Mouse (Mus musculus) fibroblast of lung, adult 2 months (primary cell): ENCODE data around the gene Slain1.

Experiments used
- DNase-seq: peaks from one replicate; pipeline ENCODE4 v3.0.0-alpha.2; 2011; ENCODE audit warnings: low read depth

The Slain1 gene

DNA sequence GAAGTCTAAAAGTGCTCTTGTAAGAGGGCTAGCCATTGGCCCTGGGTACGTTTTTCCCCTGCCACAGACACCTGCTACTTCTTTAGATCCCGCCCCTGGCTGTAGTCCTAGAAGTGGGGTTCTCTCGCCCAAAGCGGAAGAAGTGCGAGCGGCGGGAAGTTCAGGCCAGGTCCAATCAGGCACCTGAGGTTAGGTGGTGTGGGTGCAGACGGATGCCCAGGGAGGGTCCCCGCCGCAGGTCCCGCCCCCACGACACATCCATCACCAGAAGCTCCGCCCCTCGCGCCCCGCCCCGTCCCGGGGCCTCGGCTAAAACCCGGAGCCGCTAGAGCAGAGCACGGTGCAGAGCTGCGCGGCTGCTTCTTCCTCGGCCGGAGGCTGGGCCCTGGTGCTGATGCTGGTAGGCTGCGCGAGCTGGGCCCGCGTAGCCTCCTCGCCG is at the start of gene Slain1:
Slain1 (plus strand) TSS at position 333 of the 439 bp plus-strand sequence.
- no peak for DNase-seq

- no peak for DNase-seq
Measured at GRCm38 (mm10) chr14:103608063-103608462, 42.0 kb upstream of the Slain1 start.

- DNase-seq: no peak
Measured at GRCm38 (mm10) chr14:103613573-103614271, 36.3 kb upstream of the Slain1 start.

- no peak for DNase-seq
Measured at GRCm38 (mm10) chr14:103614272-103614587, 35.8 kb upstream of the Slain1 start.

GRCm38 (mm10) chr14:103619756-103620155 is 30.3 kb upstream of the Slain1 start:
- no peak for DNase-seq

DNA sequence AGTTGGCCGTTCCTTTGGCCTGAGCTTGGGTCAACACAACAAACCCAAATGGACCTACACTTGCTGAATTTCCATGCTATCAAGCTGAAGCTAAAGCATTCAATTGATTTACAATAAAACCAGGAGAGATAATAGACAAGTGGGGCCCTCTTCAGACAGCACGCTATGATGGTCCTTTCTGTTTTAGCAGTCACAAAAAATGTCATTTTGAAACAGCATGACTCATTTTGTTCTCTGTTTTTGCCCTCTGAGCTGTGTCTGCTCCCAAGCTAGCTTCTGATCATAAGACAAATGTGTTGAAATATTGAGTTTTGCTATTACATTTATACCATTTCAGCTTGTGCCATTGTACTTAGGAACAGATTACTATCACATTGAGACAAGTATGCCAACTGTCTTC is 28.8 kb upstream of the Slain1 start:
- no peak for DNase-seq

GRCm38 (mm10) chr14:103626100-103626499 is 23.9 kb upstream of the Slain1 start:
- no peak for DNase-seq

DNA sequence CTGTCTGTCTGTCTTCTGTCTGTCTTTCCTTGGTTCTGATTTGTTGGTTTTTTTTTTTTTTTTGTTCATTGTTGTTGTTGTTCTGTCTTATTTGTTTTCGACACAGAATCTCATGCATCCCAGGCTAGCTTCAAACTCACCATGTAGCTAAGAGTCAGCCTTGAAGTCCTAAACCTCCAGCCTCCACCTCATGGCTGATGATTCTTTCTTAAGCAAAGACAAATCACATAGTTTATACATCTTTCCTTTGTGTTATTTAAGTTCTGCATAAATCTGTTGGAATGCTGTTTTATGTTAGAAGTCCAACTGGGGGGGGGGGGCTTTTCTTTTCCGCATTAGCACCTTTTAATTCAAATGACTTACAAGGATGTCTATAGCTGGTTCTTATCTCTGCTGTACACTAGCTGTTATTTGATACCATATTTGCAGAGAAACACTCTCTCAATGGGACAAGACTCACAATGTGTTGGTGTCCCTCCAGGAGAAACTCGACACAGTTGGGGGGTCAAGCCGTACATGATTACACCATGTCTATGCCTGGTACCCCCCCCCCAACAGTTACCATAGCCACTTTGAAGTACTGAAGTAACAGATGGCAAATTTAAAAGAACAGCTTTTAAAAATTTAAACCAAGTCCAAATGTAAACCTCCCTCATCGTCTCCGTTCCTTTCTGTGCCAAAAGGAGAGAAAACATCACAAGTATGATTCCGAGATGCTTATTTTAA is 20.2 kb upstream of the Slain1 start:
- no peak for DNase-seq

DNA sequence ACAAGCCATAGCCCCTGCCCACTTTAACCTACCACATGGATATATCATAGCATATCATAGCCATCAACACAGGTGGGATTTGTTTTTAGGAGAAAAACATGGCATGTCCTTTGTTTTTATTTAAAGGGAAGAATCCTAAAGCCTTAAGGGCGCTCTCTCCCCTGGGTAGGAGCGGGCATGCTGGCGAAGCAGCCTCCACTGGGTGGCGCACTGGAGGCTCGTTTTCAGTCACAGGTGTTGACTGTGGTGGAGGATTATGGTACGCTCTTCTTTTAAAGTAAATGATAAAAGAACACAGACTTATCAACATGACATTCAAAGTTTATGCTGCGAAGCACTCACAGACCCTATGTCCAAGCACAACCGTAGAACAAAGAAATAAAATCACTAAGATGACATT is 19.5 kb upstream of the Slain1 start:
- no peak for DNase-seq

DNA sequence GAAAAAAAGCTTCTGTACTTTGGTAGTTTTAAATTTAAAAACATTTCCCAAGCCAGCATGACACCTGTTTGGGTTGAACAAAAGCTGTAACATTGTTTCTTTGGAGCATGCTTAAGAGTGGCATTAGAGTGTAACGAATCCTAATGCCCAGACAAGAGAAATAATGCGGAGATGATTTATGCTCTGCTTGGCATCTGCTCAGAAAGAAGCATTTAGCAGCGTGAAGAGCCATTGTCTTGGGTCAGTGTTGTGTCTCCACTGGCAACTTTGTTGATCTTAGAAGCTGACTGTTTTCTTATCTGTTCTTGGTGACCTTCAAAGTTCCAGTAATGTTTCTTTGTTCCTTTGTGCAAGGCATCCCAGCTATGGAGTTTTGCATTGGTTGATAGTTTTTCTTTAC is 6.1 kb upstream of the Slain1 start:
- DNase-seq: no peak

DNA sequence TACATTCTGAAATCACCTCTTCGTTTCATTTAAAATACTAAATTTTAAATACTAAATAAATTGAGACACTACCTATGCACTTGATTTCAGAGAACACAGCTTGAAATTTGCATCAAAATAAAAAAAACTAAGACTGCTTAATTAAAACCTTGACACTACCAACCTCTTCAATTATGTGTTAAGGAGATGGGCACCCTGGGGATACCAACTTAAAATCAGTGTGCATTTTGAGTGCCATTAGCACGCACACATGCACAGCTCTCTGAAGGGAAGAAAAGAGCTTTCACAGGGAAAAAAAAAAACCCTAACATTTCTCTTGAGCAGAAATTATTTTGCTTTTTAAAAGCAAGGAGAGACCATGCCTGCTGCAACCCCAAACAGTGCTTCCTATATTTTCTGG is 2.0 kb upstream of the Slain1 start:
- DNase-seq: no peak

DNA sequence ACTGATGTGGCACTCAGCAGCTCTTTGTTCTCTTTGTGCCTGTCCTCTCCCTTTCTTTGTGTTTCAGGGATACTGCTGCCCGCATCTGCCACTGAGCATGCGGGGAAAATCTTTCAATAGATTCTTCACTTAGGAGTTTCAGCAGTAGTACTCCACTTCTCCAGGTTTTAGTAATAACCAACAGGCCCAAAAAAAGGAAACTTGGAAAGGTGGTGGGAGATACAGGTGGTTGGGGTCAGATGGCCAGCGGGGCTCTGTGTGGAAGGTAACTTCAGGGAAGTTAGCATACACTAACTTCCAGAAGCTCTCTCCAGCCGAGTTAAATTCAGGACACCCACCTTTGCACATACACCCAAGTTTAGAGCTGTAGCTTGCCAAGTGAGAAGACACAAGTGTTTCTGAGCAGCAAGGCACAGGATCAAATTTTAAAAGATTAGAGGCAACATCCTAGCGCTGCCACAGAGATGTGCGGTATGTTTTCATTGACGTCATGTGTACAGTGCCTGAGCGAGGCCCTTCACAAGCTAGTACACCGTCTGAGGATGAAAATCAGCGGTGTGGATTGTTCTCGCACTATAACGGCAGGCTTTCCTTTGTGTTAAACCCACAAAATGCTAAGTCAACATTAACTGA is 1.3 kb upstream of the Slain1 start:
- DNase-seq: no peak

DNA sequence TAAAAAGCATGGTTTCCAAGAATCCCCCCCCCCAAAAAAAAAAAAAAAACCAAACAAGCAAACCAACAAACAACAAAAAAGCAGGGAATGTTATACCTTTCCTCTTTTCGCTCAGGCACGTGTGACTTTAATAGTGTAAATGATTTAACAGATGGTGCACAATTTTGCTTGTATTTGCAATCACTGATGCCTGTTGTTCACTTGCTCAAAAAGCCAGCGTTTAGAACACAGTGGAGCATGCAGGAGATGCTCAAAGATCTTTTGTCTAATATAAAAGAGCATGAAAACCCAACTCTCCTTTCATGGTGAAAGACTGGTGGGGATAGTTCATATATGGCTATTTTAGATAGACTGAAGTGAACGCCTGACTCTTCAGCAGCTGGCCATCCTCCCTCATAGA is 726 bp upstream of the Slain1 start:
- DNase-seq: no peak

GRCm38 (mm10) chr14:103650413-103651101 is 529 bp downstream of the Slain1 start:
- DNase-seq: no peak

GRCm38 (mm10) chr14:103651106-103651505 is 1.1 kb downstream of the Slain1 start:
- no peak for DNase-seq

- DNase-seq: no peak
Measured at GRCm38 (mm10) chr14:103651562-103651961, 1.5 kb downstream of the Slain1 start.

GRCm38 (mm10) chr14:103652524-103652923 is 2.5 kb downstream of the Slain1 start:
- no peak for DNase-seq

DNA sequence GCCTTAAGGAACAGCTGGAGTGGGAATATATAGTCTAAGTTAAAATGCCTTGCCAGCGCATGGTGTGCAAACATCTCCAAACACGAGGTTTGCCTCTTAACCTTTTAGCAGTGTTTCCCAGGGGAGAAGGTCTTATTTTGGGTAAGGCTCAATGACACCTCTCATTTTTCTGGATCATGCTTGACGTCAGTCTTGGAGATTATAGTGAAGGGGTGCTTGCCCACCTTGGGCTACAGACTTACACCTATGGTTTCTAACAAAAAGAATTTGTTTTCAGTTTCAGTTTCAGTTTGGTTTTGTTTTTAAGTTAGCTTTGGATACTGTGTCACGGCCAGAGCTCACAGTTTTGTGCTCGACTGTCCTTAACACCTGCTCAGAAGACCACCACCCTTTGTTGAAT is 3.8 kb downstream of the Slain1 start:
- no peak for DNase-seq

GRCm38 (mm10) chr14:103655448-103655847 is 5.4 kb downstream of the Slain1 start:
- DNase-seq: no peak

GRCm38 (mm10) chr14:103657876-103658275 is 7.8 kb downstream of the Slain1 start:
- no peak for DNase-seq

DNA sequence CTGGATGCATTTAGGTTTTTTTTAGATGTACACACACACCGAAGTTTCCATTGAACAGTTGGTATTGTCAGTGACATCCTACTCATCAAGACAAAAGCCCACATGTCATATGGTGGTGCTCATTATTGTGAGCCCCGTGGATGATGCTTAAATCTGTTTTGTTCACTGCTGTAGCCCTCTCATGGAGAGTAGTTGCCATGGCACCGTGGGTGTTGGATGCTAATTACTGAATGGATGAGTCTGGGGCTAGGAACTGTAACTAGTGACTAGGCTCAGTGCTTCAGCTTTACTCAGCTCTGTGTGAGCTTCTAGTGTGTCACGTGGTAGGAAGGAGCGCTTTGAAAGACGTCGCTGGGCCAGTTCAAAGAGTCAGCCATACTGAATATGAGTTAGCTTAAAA is 13.0 kb downstream of the Slain1 start:
- no peak for DNase-seq

DNA sequence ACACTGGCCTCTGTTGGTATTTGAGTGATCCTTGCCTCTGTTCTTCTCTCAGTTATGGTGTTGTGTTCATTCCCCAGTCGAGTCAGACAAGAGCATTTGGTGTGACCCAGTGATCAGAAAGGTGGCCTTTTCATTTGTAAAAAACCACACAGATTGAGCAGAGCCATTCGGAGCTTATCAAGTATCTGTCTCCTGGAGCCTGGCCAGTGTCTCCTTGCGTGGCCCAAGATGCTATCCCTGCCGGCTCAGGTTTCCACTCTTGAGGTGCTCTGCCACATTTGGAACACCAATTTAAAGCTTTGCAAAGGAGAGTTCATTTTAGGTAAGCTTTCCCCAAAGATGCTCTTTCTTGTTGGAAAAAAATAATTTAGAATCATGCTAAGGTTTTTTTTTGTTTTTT is 14.4 kb downstream of the Slain1 start:
- no peak for DNase-seq
